Mouse (Mus musculus): ENCODE data around the gene Wdr4. TPM values are rescaled to one million over a fixed set of nuclear protein-coding genes. Genes with fewer than 3 reads are reported as not detected.

Gene Wdr4
- polyA plus RNA-seq, 1 experiment from 2014 or later, result 33.8 TPM

DNA sequence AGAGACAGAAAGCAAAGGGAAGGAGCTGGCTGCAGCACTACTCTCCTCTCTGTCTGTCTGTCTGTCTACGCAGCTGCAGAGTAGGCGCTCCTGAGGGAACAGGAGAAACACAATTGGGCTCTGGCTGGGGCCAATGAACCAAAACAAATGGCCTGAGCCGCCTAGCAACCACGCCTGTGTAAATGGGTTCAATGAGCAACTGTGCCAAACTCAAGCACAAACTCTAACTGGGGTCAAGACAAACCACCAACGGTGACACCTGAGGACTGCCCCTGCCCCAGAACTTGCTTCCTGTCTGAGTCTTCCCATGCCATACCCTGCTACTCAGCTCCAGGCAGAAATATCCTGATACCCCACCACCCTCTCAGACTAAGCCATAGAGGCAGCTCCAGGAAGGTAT, 14.8 kb downstream of the Wdr4 start:
- WGBS, result 84% methylated on average over 5 of the region's 5 CpGs
- no peak overlapping the region for H3K4me2 ChIP-seq (ENCODE audit: low read depth, low read length)
- no peak for ATAC-seq (ENCODE audit: insufficient read depth, low FRiP score)
- H3K4me1 ChIP-seq (ENCODE audit: control insufficient read depth, insufficient read depth, low read length), result no peaks in the 10 kb centered on the region
- H3K4me3 ChIP-seq (replicated peaks; ENCODE audit: low read length), result no peak overlapping the region
- H3K9ac ChIP-seq (ENCODE audit: low read length), result no peak overlapping the region
- no peak overlapping the region for H3K27ac ChIP-seq (ENCODE audit: low read length)
- H3K36me3 ChIP-seq (ENCODE audit: control insufficient read depth, insufficient read depth, low read length), result peaks cover 26% of the 10 kb centered on the region; the same call in 1 of the 2 replicates
- no peaks in the 10 kb centered on the region for H3K9me3 ChIP-seq (replicated peaks; ENCODE audit: control insufficient read depth, low read length)
- no peaks in the 10 kb centered on the region for H3K27me3 ChIP-seq (ENCODE audit: control insufficient read depth, insufficient read depth, low read length)

DNA sequence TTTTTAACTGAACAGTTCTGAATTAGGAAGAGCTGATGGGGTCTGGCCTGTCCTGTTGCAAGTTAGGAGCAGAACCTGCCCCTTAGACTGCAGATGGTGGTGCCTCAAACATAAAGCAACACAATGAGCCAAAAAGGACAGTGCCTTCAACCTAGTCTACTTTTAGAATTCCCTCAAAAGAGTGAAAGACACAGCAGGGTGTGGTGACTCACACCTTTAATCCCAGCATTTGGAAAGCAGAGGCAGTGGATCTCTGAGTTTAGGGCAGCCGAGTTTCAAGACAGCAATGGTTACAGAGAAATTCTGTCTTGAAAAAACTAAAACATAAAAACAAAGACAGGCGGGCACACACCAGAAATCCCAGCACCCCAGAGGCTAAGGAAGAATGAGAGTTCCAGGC, 15.8 kb downstream of the Wdr4 start:
- Histone ChIP-seq H3K4me2 (ENCODE audit: low read depth, low read length) (no peak overlapping the region), H3K27ac (ENCODE audit: low read length) (no peak overlapping the region), H3K9ac (ENCODE audit: low read length) (no peak overlapping the region), H3K4me1 (ENCODE audit: control insufficient read depth, insufficient read depth, low read length) (no peaks in the 10 kb centered on the region), H3K9me3 (replicated peaks; ENCODE audit: control insufficient read depth, low read length) (no peaks in the 10 kb centered on the region), H3K4me3 (replicated peaks; ENCODE audit: low read length) (no peak overlapping the region), H3K36me3 (ENCODE audit: control insufficient read depth, insufficient read depth, low read length) (peaks cover 32% of the 10 kb centered on the region), H3K27me3 (ENCODE audit: control insufficient read depth, insufficient read depth, low read length) (no peaks in the 10 kb centered on the region)
- ATAC-seq (ENCODE audit: insufficient read depth, low FRiP score), result no peak
- 78% methylated on average over 2 of the region's 2 CpGs for WGBS

DNA sequence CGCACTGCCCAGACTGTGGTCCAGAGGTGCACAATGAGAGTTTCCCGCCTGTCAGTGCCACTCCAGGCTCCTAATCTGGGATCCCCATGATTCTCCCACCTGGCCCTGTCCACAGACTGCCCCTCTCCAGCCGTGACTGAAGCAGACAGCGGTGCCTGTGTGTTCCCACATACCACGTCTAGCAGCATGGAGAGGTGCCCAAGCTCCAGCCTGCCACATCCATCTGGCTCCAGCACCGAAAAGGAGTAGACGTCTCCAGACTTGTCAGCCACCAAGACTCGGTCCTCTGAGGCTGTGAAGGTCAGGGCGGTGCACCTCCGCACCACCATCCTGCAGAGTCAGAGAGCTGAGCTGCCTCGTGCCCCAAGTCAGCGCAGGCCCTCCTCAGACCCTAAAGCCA, 16.4 kb downstream of the Wdr4 start:
- Histone ChIP-seq H3K27ac (ENCODE audit: low read length) (no peak overlapping the region), H3K27me3 (ENCODE audit: control insufficient read depth, insufficient read depth, low read length) (no peaks in the 10 kb centered on the region), H3K9me3 (replicated peaks; ENCODE audit: control insufficient read depth, low read length) (no peaks in the 10 kb centered on the region), H3K4me1 (ENCODE audit: control insufficient read depth, insufficient read depth, low read length) (no peaks in the 10 kb centered on the region), H3K4me2 (ENCODE audit: low read depth, low read length) (no peak overlapping the region), H3K4me3 (replicated peaks; ENCODE audit: low read length) (no peak overlapping the region), H3K9ac (ENCODE audit: low read length) (no peak overlapping the region), H3K36me3 (ENCODE audit: control insufficient read depth, insufficient read depth, low read length) (peaks cover 32% of the 10 kb centered on the region)
- 91% methylated on average over 12 of the region's 12 CpGs for WGBS
- no peak for ATAC-seq (ENCODE audit: insufficient read depth, low FRiP score)

DNA sequence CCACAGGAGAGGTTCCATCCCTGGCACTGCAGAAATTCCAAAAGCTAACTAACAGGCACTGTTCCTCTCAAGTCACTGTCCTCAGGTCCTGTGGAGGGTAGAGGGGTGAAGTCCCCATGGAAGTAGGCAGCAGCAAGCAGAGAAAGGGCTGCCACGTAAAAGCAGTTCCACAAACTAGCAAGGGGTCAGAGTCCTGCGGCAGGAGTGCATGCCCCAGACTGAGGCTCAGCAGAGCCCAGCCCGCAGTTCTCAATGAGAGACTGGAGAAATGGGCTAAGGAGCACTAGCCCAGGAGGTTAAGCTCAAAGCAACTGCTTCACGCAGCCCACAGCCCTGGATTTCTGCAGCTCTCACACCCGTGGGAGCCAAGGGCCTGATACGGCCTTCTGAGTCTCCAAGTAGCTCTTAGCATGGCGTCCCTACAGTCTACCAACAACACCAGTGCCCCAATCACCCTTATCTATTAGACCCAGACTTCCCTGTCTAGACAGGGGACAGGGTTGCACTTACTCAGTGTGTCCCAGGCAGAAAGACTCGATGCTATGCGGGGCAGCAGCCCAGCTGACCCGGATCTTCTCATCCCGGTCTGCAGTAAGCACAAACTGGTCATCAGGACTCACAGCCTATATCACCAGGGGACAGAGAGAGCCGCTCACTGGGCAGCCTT, 17.4 kb downstream of the Wdr4 start:
- H3K36me3 ChIP-seq (ENCODE audit: control insufficient read depth, insufficient read depth, low read length), result peaks cover 34% of the 10 kb centered on the region
- no peaks in the 10 kb centered on the region for H3K9me3 ChIP-seq (replicated peaks; ENCODE audit: control insufficient read depth, low read length)
- H3K4me1 ChIP-seq (ENCODE audit: control insufficient read depth, insufficient read depth, low read length), result no peaks in the 10 kb centered on the region
- 85% methylated on average over 12 of the region's 12 CpGs for WGBS
- H3K27ac ChIP-seq (ENCODE audit: low read length), result no peak overlapping the region
- no peak for ATAC-seq (ENCODE audit: insufficient read depth, low FRiP score)
- H3K9ac ChIP-seq (ENCODE audit: low read length), result no peak overlapping the region
- no peak overlapping the region for H3K4me3 ChIP-seq (replicated peaks; ENCODE audit: low read length)
- H3K4me2 ChIP-seq (ENCODE audit: low read depth, low read length), result no peak overlapping the region
- no peaks in the 10 kb centered on the region for H3K27me3 ChIP-seq (ENCODE audit: control insufficient read depth, insufficient read depth, low read length)

DNA sequence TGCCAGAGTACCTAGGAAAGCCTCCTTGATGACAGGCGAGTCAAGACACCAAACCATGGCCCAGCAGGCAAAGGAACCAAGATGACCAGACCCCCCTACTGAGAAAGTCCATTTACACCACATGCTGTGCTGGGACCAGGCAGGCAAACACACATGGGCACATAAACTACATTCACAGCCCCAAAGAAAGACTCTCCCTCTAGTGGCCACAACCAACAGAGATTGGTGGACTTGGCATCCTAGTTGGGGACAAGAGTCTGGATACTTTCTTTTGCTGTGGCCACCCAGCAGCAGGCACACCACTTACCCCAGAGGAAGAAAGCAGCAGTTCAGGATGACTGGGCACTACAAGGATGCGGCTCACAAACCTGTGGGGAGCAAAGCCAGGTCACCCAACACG, 18.9 kb downstream of the Wdr4 start:
- Histone ChIP-seq H3K4me2 (ENCODE audit: low read depth, low read length) (no peak overlapping the region), H3K36me3 (ENCODE audit: control insufficient read depth, insufficient read depth, low read length) (peaks cover 44% of the 10 kb centered on the region), H3K27ac (ENCODE audit: low read length) (no peak overlapping the region), H3K4me1 (ENCODE audit: control insufficient read depth, insufficient read depth, low read length) (no peaks in the 10 kb centered on the region), H3K9ac (ENCODE audit: low read length) (no peak overlapping the region), H3K9me3 (replicated peaks; ENCODE audit: control insufficient read depth, low read length) (no peaks in the 10 kb centered on the region), H3K4me3 (replicated peaks; ENCODE audit: low read length) (no peak overlapping the region), H3K27me3 (ENCODE audit: control insufficient read depth, insufficient read depth, low read length) (no peaks in the 10 kb centered on the region)
- WGBS, result 89% methylated on average over 3 of the region's 3 CpGs
- no peak for ATAC-seq (ENCODE audit: insufficient read depth, low FRiP score)

DNA sequence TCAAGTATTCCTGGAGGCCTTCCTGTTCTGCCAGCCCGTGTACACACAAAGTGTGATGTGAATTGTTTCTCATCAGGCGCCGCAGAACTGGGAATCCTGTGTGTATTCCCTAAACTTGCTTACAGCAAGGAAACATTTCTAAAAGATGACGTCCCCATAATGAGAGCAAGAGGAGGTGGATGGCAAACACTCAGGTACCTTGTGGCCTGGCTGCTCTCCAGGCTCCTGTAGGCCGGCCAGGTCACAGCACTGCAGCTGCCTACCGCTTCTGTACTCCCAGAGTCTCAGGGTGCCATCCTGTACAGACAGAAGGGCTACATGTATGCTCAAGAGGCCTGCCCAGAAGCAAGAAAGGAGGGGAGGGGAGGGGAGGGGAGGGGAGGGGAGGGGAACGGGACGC, 19.4 kb downstream of the Wdr4 start:
- 92% methylated on average over 8 of the region's 8 CpGs for WGBS
- no peak for ATAC-seq (ENCODE audit: insufficient read depth, low FRiP score)

DNA sequence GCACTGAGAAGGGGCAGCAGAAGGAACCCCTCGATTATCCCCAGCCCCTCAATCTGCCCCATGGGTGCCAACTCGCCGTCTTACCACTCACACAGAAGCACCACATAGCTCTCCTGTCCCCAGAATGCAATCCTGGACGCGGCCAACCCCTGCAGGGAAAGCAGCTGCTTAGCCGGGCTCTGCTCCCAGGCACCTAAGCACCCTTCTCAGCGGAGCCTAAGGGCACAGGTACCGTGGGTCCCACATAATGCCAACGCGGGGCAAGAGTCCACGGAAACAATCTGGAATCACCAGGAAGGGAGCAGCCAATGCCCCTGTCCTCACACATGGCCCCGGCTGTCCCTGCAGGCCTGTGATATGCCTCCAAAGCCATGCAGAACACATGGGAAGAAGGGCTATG, 20.1 kb downstream of the Wdr4 start:
- no peak overlapping the region for H3K27ac ChIP-seq (ENCODE audit: low read length)
- H3K27me3 ChIP-seq (ENCODE audit: control insufficient read depth, insufficient read depth, low read length), result no peaks in the 10 kb centered on the region
- no peaks in the 10 kb centered on the region for H3K9me3 ChIP-seq (replicated peaks; ENCODE audit: control insufficient read depth, low read length)
- H3K4me3 ChIP-seq (replicated peaks; ENCODE audit: low read length), result no peak overlapping the region
- no peaks in the 10 kb centered on the region for H3K4me1 ChIP-seq (ENCODE audit: control insufficient read depth, insufficient read depth, low read length)
- no peak overlapping the region for H3K9ac ChIP-seq (ENCODE audit: low read length)
- 93% methylated on average over 12 of the region's 12 CpGs for WGBS
- peaks cover 40% of the 10 kb centered on the region for H3K36me3 ChIP-seq (ENCODE audit: control insufficient read depth, insufficient read depth, low read length)
- no peak for ATAC-seq (ENCODE audit: insufficient read depth, low FRiP score)
- no peak overlapping the region for H3K4me2 ChIP-seq (ENCODE audit: low read depth, low read length)

More for the DNA sequence above, 19.4 kb downstream of the Wdr4 start:
- H3K27me3 ChIP-seq (ENCODE audit: control insufficient read depth, insufficient read depth, low read length), result no peaks in the 10 kb centered on the region
- peaks cover 44% of the 10 kb centered on the region for H3K36me3 ChIP-seq (ENCODE audit: control insufficient read depth, insufficient read depth, low read length)
- H3K4me1 ChIP-seq (ENCODE audit: control insufficient read depth, insufficient read depth, low read length), result no peaks in the 10 kb centered on the region
- H3K4me2 ChIP-seq (ENCODE audit: low read depth, low read length), result no peak overlapping the region
- H3K9me3 ChIP-seq (replicated peaks; ENCODE audit: control insufficient read depth, low read length), result no peaks in the 10 kb centered on the region
- H3K4me3 ChIP-seq (replicated peaks; ENCODE audit: low read length), result no peak overlapping the region
- H3K27ac ChIP-seq (ENCODE audit: low read length), result no peak overlapping the region
- H3K9ac ChIP-seq (ENCODE audit: low read length), result no peak overlapping the region

DNA sequence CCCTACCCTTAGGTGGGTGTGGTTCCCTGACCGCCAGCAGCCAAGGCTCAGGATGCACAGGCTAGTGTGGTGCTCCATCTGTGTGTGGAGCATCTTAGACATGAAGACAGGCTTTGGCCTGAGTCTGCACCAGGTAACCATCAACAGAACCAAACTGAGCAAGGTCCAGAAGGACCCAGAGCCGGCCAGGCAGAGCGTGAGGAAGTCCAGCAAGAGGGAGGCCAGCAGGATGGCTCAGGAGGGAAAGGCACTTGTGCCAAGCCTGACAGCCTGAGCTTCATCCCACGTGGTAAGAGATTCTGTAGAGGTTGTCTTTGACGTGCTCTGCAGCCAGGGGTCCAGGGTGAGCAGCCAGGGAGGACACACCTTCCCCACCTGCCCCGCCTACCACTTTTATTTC, 22.1 kb downstream of the Wdr4 start:
- H3K9me3 ChIP-seq (replicated peaks; ENCODE audit: control insufficient read depth, low read length), result no peaks in the 10 kb centered on the region
- no peak overlapping the region for H3K9ac ChIP-seq (ENCODE audit: low read length)
- no peaks in the 10 kb centered on the region for H3K27me3 ChIP-seq (ENCODE audit: control insufficient read depth, insufficient read depth, low read length)
- ATAC-seq (ENCODE audit: insufficient read depth, low FRiP score), result no peak
- WGBS, result 75% methylated on average over 6 of the region's 6 CpGs
- no peak overlapping the region for H3K4me2 ChIP-seq (ENCODE audit: low read depth, low read length)
- H3K4me3 ChIP-seq (replicated peaks; ENCODE audit: low read length), result no peak overlapping the region
- H3K36me3 ChIP-seq (ENCODE audit: control insufficient read depth, insufficient read depth, low read length), result peaks cover 31% of the 10 kb centered on the region
- H3K27ac ChIP-seq (ENCODE audit: low read length), result no peak overlapping the region
- no peaks in the 10 kb centered on the region for H3K4me1 ChIP-seq (ENCODE audit: control insufficient read depth, insufficient read depth, low read length)

DNA sequence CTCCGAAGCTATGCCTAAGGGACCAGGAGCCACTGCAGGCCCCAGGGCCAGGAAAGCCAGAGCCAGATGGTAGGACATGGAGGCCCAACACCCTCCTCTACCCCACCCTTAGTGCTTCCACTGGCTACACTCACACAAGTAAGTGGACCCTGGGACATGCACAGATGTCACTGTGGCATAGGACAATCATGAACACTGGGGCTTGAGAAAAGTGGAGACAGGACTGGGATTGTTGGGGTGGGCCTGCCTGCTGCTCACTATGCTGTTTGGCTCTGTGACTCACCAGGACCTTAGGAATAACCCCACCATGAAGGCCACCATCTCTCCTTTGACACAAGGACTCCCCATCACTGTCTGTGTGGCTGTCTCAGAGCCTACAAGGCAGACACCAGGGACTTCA, 24.8 kb downstream of the Wdr4 start:
- peaks cover 23% of the 10 kb centered on the region for H3K36me3 ChIP-seq (ENCODE audit: control insufficient read depth, insufficient read depth, low read length)
- H3K27ac ChIP-seq (ENCODE audit: low read length), result no peak overlapping the region
- no peak overlapping the region for H3K9ac ChIP-seq (ENCODE audit: low read length)
- H3K9me3 ChIP-seq (replicated peaks; ENCODE audit: control insufficient read depth, low read length), result no peaks in the 10 kb centered on the region
- no peak overlapping the region for H3K4me3 ChIP-seq (replicated peaks; ENCODE audit: low read length)
- 90% methylated on average over 1 of the region's 1 CpGs for whole genome bisulfite sequencing
- no peaks in the 10 kb centered on the region for H3K27me3 ChIP-seq (ENCODE audit: control insufficient read depth, insufficient read depth, low read length)
- no peaks in the 10 kb centered on the region for H3K4me1 ChIP-seq (ENCODE audit: control insufficient read depth, insufficient read depth, low read length)
- H3K4me2 ChIP-seq (ENCODE audit: low read depth, low read length), result no peak overlapping the region
- ATAC-seq (ENCODE audit: insufficient read depth, low FRiP score), result no peak
